Mouse (Mus musculus) heart, adult 2 months (tissue): ENCODE measurements around the gene Cutal.

ENCODE experiments used
- CTCF ChIP-seq: fragments of 200-600 bp; IDR thresholded peaks from 2 replicates; pipeline ENCODE4 v1.8.1; 2022; ENCODE audit warnings: antibody characterized with exemption, mild to moderate bottlenecking, moderate library complexity
- EP300 ChIP-seq: fragments of 200-500 bp; IDR thresholded peaks from 2 replicates; pipeline ENCODE4 v1.6.1; 2011; ENCODE audit warnings: low read depth, low read length, control low read depth; ENCODE audit not compliant: insufficient read depth

- no peak for TF ChIP-seq EP300
- TF ChIP-seq CTCF, result no peak
Observed at GRCm38 (mm10) chr2:34914823-34915082, 40.6 kb downstream of the Cutal start.
